Mouse (Mus musculus): Measurements from ENCODE around the gene March10. TPM values are rescaled to one million over a fixed set of nuclear protein-coding genes. Genes with fewer than 3 reads are reported as not detected.

Gene March10
- polyA plus RNA-seq, 1 experiment from 2014 or later: 1.2 TPM

GRCm38 (mm10) chr11:105482747-105483146 lies 26.2 kb upstream of the March10 start:
- Histone ChIP-seq H3K4me2 (ENCODE audit: low read length) (no peak overlapping the region), H3K9me3 (replicated peaks; ENCODE audit: low read length) (no peaks in the 10 kb centered on the region), H3K36me3 (ENCODE audit: insufficient read depth, low read length) (no peaks in the 10 kb centered on the region), H3K4me1 (replicated peaks; ENCODE audit: insufficient read depth, low read length) (no peaks in the 10 kb centered on the region), H3K27ac (no peak overlapping the region), H3K4me3 (replicated peaks; ENCODE audit: low read depth, low read length) (no peak overlapping the region), H3K9ac (ENCODE audit: low read depth, low read length) (no peak overlapping the region), H3K27me3 (ENCODE audit: insufficient read depth, low read length) (no peaks in the 10 kb centered on the region)
- ATAC-seq (replicated peaks; ENCODE audit: low FRiP score, low read depth): no peak
- no peak for TF ChIP-seq CTCF (IDR thresholded peaks at IDR 0.05; ENCODE audit: low read depth)
- no peak for DNase-seq (ENCODE audit: low spot score)
- 31% methylated on average over 2 of the region's 2 CpGs for WGBS

- no peak for ATAC-seq (replicated peaks; ENCODE audit: low FRiP score, low read depth)
- 59% methylated on average over 2 of the region's 2 CpGs for WGBS
- H3K4me1 ChIP-seq (replicated peaks; ENCODE audit: insufficient read depth, low read length): no peaks in the 10 kb centered on the region
- H3K9ac ChIP-seq (ENCODE audit: low read depth, low read length): no peak overlapping the region
- H3K36me3 ChIP-seq (ENCODE audit: insufficient read depth, low read length): no peaks in the 10 kb centered on the region
- no peaks in the 10 kb centered on the region for H3K9me3 ChIP-seq (replicated peaks; ENCODE audit: low read length)
- no peak overlapping the region for H3K27ac ChIP-seq
- H3K4me2 ChIP-seq (ENCODE audit: low read length): no peak overlapping the region
- TF ChIP-seq CTCF (IDR thresholded peaks at IDR 0.05; ENCODE audit: low read depth): no peak
- no peak overlapping the region for H3K4me3 ChIP-seq (replicated peaks; ENCODE audit: low read depth, low read length)
- no peaks in the 10 kb centered on the region for H3K27me3 ChIP-seq (ENCODE audit: insufficient read depth, low read length)
- no peak for DNase-seq (ENCODE audit: low spot score)
Measured at GRCm38 (mm10) chr11:105474746-105475145, 18.2 kb upstream of the March10 start.

GRCm38 (mm10) chr11:105474352-105474736 lies 17.8 kb upstream of the March10 start:
- 53% methylated on average over 6 of the region's 6 CpGs for WGBS
- Histone ChIP-seq H3K4me3 (replicated peaks; ENCODE audit: low read depth, low read length) (no peak overlapping the region), H3K27me3 (ENCODE audit: insufficient read depth, low read length) (no peaks in the 10 kb centered on the region), H3K9me3 (replicated peaks; ENCODE audit: low read length) (no peaks in the 10 kb centered on the region), H3K4me2 (ENCODE audit: low read length) (no peak overlapping the region), H3K36me3 (ENCODE audit: insufficient read depth, low read length) (no peaks in the 10 kb centered on the region), H3K9ac (ENCODE audit: low read depth, low read length) (no peak overlapping the region), H3K27ac (no peak overlapping the region), H3K4me1 (replicated peaks; ENCODE audit: insufficient read depth, low read length) (no peaks in the 10 kb centered on the region)
- DNase-seq (ENCODE audit: low spot score) (no peak), ATAC-seq (replicated peaks; ENCODE audit: low FRiP score, low read depth) (no peak)
- TF ChIP-seq CTCF (IDR thresholded peaks at IDR 0.05; ENCODE audit: low read depth): no peak

GRCm38 (mm10) chr11:105473716-105474351 lies 17.3 kb upstream of the March10 start:
- 59% methylated on average over 5 of the region's 5 CpGs for WGBS
- ATAC-seq (replicated peaks; ENCODE audit: low FRiP score, low read depth) (no peak), DNase-seq (ENCODE audit: low spot score) (no peak)
- Histone ChIP-seq H3K4me3 (replicated peaks; ENCODE audit: low read depth, low read length) (no peak overlapping the region), H3K27ac (no peak overlapping the region), H3K27me3 (ENCODE audit: insufficient read depth, low read length) (no peaks in the 10 kb centered on the region), H3K9ac (ENCODE audit: low read depth, low read length) (no peak overlapping the region), H3K4me2 (ENCODE audit: low read length) (no peak overlapping the region), H3K36me3 (ENCODE audit: insufficient read depth, low read length) (no peaks in the 10 kb centered on the region), H3K9me3 (replicated peaks; ENCODE audit: low read length) (no peaks in the 10 kb centered on the region), H3K4me1 (replicated peaks; ENCODE audit: insufficient read depth, low read length) (no peaks in the 10 kb centered on the region)
- no peak for TF ChIP-seq CTCF (IDR thresholded peaks at IDR 0.05; ENCODE audit: low read depth)

- DNase-seq (ENCODE audit: low spot score) (no peak), ATAC-seq (replicated peaks; ENCODE audit: low FRiP score, low read depth) (no peak)
- TF ChIP-seq CTCF (IDR thresholded peaks at IDR 0.05; ENCODE audit: low read depth): no peak
- Histone ChIP-seq H3K4me1 (replicated peaks; ENCODE audit: insufficient read depth, low read length) (no peaks in the 10 kb centered on the region), H3K27ac (no peak overlapping the region), H3K9me3 (replicated peaks; ENCODE audit: low read length) (no peaks in the 10 kb centered on the region), H3K4me2 (ENCODE audit: low read length) (no peak overlapping the region), H3K36me3 (ENCODE audit: insufficient read depth, low read length) (no peaks in the 10 kb centered on the region), H3K4me3 (replicated peaks; ENCODE audit: low read depth, low read length) (no peak overlapping the region), H3K27me3 (ENCODE audit: insufficient read depth, low read length) (no peaks in the 10 kb centered on the region), H3K9ac (ENCODE audit: low read depth, low read length) (no peak overlapping the region)
- 75% methylated on average over 4 of the region's 4 CpGs for WGBS
Measured at GRCm38 (mm10) chr11:105472610-105473009, 16.1 kb upstream of the March10 start.

GRCm38 (mm10) chr11:105470896-105471295 lies 14.4 kb upstream of the March10 start:
- H3K4me3 ChIP-seq (replicated peaks; ENCODE audit: low read depth, low read length): no peak overlapping the region

GRCm38 (mm10) chr11:105469561-105469960 lies 13.0 kb upstream of the March10 start:
- TF ChIP-seq CTCF (IDR thresholded peaks at IDR 0.05; ENCODE audit: low read depth): no peak
- no peak overlapping the region for H3K9ac ChIP-seq (ENCODE audit: low read depth, low read length)
- ATAC-seq (replicated peaks; ENCODE audit: low FRiP score, low read depth) (no peak), DNase-seq (ENCODE audit: low spot score) (no peak)
- H3K4me3 ChIP-seq (replicated peaks; ENCODE audit: low read depth, low read length): no peak overlapping the region
- no peaks in the 10 kb centered on the region for H3K36me3 ChIP-seq (ENCODE audit: insufficient read depth, low read length)
- H3K27ac ChIP-seq: no peak overlapping the region
- H3K4me2 ChIP-seq (ENCODE audit: low read length): no peak overlapping the region
- no peaks in the 10 kb centered on the region for H3K4me1 ChIP-seq (replicated peaks; ENCODE audit: insufficient read depth, low read length)
- 85% methylated on average over 4 of the region's 4 CpGs for WGBS
- no peaks in the 10 kb centered on the region for H3K9me3 ChIP-seq (replicated peaks; ENCODE audit: low read length)
- H3K27me3 ChIP-seq (ENCODE audit: insufficient read depth, low read length): no peaks in the 10 kb centered on the region

More at GRCm38 (mm10) chr11:105470896-105471295, 14.4 kb upstream of the March10 start:
- H3K9me3 ChIP-seq (replicated peaks; ENCODE audit: low read length): no peaks in the 10 kb centered on the region
- WGBS: 90% methylated on average over 4 of the region's 4 CpGs
- no peaks in the 10 kb centered on the region for H3K36me3 ChIP-seq (ENCODE audit: insufficient read depth, low read length)
- no peak overlapping the region for H3K27ac ChIP-seq
- H3K9ac ChIP-seq (ENCODE audit: low read depth, low read length): no peak overlapping the region
- no peak for TF ChIP-seq CTCF (IDR thresholded peaks at IDR 0.05; ENCODE audit: low read depth)
- no peaks in the 10 kb centered on the region for H3K27me3 ChIP-seq (ENCODE audit: insufficient read depth, low read length)
- no peaks in the 10 kb centered on the region for H3K4me1 ChIP-seq (replicated peaks; ENCODE audit: insufficient read depth, low read length)
- DNase-seq (ENCODE audit: low spot score): no peak
- ATAC-seq (replicated peaks; ENCODE audit: low FRiP score, low read depth): no peak
- no peak overlapping the region for H3K4me2 ChIP-seq (ENCODE audit: low read length)
